Mouse (Mus musculus) kidney, postnatal 36 days (tissue): ENCODE results near the gene Gm12184.
"Not testable (repeated sequence)": the region's sequence is repeated elsewhere in the genome, so short reads cannot be mapped to it uniquely, and the experiment has no call there.

Experiments used
- DNase-seq, 2 experiments: peaks; one replicate each; pipeline ENCODE4 v3.0.0; 2021 to 2022; ENCODE audit warnings: mixed read lengths in 2 of 2

The Gm12184 gene

GRCm38 (mm10) chr11:48825979-48826751 lies at the start of gene Gm12184, which contains the start of gene Trim7:
TSS of gene Gm12184 (minus strand) at chr11:48826655.
TSS of gene Trim7 (plus strand) at chr11:48826140.
- not testable (repeated sequence) for DNase-seq

DNA sequence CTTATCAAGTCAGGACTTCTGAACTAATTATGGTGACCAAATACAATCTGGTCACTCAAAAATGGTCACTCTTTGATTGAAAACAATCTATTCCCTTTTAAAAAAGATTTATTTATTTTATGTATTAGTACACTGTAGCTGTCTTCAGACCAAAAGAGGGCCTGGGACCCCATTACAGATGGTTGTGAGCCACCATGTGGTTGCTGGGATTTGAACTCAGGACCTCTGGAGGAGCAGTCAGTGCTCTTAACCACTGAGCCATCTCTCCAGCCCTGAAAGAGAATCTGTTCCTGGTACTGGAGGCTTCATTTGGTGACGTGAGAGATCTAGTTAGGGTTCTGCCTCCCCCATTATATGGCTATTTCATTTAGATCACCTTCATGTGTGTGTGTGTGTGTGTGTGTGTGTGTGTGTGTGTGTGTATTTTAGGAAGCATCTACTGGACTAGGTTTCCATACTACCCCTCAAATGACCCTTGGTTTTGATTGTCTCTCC lies 48.9 kb upstream of the Gm12184 start:
- not testable (repeated sequence) for DNase-seq

- peak; percentile 54 to 77 for DNase-seq
These were observed 48.0 kb upstream of the Gm12184 start for GRCm38 (mm10) chr11:48874465-48874864.

GRCm38 (mm10) chr11:48873591-48874290 lies 47.3 kb upstream of the Gm12184 start:
- DNase-seq, result peak in 1 of 2 experiments; percentile 20

- DNase-seq, result peak in 1 of 2 experiments; percentile 17
These were observed 46.3 kb upstream of the Gm12184 start for GRCm38 (mm10) chr11:48872695-48873300.

- DNase-seq, result peak in 1 of 2 experiments; percentile 54
These were observed 45.5 kb upstream of the Gm12184 start for GRCm38 (mm10) chr11:48871817-48872541.

DNA sequence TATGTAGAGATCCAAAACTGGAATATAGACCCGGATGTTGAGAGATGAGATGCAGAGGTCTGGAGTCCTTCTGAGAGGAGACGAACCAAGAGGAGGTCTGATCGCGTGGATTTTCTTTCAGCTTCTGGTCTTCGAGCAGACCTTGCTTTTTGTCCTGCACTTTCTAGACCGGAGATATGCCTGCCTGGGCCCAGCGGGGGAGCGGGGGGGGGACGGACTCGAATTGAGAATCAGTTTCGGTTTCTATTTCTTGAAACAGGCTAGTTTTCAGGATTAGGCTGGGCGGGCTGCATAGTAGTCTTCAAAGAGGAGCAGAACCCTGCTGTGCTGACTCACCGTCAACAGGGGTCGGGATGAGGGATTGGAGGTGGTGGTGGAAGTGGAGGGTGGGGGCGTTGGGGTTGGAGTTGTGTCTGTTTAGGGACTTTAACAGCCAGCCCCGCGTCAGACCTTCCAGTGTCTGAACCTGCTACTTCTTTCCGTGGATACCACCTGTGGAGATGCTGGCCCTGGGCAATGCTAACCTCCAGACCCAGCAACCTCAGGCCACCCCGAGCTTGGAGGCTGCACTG lies 44.8 kb upstream of the Gm12184 start, which contains the start of gene Irgm1:
Gene Irgm1, minus strand, starts transcription at position 483 of the 572 bp plus-strand sequence.
- peak; percentile 87 to 92 for DNase-seq

- DNase-seq, result no peak
These were observed 44.3 kb upstream of the Gm12184 start for GRCm38 (mm10) chr11:48870781-48871180.

- peak; percentile 57 to 58 for DNase-seq
These were observed 43.1 kb upstream of the Gm12184 start for GRCm38 (mm10) chr11:48869380-48870110.

- no peak for DNase-seq
These were observed 40.0 kb upstream of the Gm12184 start for GRCm38 (mm10) chr11:48866481-48866880.

- DNase-seq, result no peak
These were observed 37.4 kb upstream of the Gm12184 start for GRCm38 (mm10) chr11:48863808-48864207.

DNA sequence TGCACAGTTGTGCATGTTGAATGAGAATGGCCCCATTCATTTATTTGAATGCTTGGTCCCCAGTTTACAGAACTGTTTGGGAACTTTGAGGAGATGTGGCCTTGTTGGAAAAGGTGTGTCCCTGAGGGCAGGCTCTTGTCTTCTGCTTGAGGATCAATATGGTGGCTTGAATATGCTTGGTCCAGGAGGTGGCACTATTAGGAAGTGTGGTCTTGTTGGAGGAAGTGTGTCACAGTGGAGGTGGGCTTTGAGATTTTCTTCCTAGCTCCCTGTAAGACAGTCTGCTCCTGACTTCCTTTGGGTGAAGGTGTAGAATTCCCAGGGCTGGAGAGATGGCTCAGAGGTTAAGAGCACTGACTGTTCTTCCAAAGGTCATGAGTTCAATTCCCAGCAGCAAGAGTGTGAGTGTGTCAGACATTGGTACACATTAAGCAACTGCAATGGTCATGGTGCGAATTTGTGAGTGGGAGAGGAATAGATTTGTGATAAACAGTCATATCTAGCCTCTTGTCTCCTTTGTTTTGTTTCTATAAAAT lies 36.4 kb upstream of the Gm12184 start:
- DNase-seq, result no peak

- peak; percentile 73 to 80 for DNase-seq
These were observed 32.6 kb upstream of the Gm12184 start for GRCm38 (mm10) chr11:48859014-48859413.

DNA sequence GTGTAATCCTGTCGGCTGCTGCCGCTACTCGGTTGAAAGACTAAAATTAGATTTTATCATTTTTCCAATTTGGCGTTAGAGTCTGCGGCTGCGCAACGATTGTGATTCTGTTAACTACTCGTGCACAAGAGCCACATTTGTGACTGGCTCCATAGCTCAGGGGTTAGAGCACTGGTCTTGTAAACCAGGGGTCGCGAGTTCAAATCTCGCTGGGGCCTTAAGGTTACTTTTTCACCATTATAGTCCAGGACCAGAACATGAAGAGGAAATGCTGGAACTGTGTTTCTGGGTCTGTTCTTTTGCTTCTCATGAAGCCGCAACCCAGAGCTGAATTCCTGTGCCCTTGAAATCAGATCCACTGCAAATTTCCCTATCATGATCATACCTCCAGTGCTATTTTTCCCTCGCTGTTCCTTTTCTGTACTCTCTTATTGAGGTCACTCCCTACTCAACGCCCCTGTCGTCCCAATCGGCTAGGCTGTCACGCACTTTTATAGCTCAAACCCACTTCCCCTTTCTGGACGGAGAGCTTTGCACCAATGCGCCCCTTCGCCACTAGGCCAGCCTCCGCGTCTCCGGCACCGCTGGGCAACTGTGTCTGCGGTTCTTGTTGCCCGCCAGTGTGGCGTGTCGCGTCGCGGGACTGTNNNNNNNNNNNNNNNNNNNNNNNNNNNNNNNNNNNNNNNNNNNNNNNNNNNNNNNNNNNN lies 27.2 kb upstream of the Gm12184 start:
- peak; percentile 89 for DNase-seq

DNA sequence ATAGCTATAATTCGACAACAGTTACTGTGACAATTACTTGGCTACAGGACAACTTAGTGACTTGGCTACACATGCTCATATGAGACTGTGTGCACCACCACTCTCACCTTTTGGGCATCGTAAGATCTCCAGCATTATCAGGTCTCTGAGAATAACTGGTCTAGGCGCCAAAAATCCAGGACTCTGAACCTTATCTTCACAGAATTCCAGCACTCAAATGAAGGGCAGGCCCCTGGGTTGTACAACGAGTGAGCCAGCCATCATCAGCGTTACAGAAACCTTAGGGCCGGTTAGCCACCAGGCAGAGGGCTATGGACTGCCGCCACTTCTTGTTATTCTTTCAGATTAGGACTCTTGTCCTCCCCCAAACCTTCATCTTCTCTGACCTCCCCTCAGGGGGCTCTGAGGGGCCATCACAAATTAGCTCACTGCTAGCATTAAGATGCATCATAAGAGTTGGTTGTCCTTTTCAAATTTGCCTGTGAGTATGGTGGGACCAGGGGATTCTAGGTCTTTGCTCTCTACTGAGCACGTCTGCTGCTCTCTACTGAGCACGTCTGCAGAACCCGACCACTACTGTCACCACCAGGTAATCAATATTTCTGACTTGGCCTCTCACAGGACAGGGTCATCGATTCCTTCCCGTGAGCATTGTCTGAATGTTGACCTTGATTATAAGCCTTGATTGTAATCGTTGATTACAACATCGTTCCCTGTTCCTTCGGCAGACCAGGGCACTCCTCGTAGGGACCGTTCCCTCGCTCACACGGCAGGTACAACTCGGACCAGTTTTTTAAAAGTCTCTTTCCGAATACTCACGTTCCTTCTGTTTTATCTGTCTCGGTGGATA lies 26.4 kb upstream of the Gm12184 start:
- DNase-seq, result no peak

GRCm38 (mm10) chr11:48852190-48852589 lies 25.7 kb upstream of the Gm12184 start:
- no peak for DNase-seq

DNA sequence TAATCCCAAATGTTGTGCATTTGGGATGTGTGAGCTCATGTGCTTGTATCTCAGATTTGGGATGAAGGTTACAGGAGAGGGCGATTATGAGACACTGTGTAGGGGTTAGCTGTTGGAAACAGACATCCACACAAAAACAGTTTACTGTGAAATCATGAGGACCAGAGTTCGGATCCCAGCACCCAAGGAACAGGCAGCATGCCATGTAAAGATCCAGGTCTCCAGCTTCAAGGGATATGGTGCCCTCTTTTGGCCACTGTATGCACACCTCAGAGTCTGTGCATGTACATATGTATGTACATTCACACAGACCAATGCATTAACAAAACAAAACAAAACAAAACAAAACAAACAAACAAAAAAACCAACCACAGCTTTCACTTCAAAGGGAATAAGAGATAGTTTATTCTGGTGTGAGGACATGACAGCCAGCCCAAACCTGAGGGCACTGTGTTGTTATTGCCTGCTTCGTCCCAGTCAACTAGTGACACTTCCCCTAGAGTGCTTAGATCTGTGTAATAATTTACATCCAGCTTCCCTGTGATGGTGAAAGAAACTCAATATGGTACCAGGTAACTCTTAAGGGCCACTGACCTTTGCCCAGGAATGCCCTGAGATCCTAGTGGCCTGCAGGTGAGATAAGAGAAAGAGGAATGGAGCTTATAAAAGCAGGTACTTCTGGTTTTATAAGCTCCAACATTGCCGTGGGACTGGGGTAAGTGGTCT lies 25.0 kb upstream of the Gm12184 start:
- peak in 1 of 2 experiments; percentile 44 for DNase-seq

DNA sequence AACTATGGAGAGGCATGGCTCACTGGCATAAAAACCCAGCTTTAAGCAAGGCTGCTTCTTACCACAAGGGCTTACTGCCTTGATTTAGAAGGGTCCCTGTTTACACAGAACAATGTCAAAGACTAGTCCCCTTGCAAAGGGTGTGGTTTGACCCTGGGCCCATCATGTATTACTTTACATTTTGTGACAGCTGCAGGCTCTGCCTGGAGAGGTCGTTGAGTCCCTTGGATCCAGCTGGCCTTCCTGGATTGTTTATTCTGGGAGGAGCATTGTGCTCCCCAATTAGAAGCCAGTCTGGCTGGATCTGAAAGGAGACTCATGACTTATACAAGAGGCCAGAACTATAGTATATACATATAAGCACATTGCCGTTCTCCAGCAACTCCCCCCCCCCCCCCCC lies 23.8 kb upstream of the Gm12184 start:
- no peak for DNase-seq

DNA sequence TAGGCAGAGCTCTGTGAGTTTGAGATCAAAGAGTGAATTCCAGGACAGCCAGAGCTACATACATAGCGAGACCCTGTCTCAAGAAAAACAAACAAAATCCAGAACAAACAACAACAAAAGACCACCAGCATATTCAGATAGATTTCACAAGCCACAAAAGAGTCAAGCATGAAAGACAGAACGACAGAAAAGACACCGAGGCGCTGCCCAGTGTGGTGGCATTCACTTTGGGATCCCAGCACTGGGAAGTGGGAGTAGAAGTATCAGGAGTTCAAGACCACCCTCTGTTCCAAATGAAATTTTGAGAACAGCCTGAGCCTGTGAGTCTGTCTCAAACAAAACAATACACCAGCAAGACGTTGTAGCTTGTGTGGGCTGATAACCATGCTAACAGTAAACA lies 20.4 kb upstream of the Gm12184 start:
- no peak for DNase-seq
